Mouse (Mus musculus) CH12.LX (cell line): ENCODE measurements around the gene Olfr520. TPM values are rescaled to one million over a fixed set of nuclear protein-coding genes. Genes with fewer than 3 reads are reported as not detected.

Source experiments
- DNase-seq: peaks from one replicate; pipeline ENCODE4 v3.0.0-alpha.2; 2013; ENCODE audit errors: extremely low read depth
- H3K27ac ChIP-seq: 2 replicates; pipeline ENCODE4 v1.5.1; 2012; ENCODE audit warnings: low read depth, mild to moderate bottlenecking, control low read depth, moderate library complexity; ENCODE audit not compliant: insufficient read depth
- H3K27me3 ChIP-seq: replicated peaks from 2 replicates; pipeline ENCODE3; 2012; ENCODE audit warnings: inconsistent platforms
- H3K36me3 ChIP-seq, 2 experiments: replicated peaks in 1 of 2; 2 replicates each; pipeline versions ENCODE3 to v1.6.1; 2012; ENCODE audit warnings: inconsistent platforms in 1 of 2, low read length in 1 of 2, mild to moderate bottlenecking in 1 of 2, mixed read lengths in 1 of 2, moderate library complexity in 1 of 2; ENCODE audit not compliant: control insufficient read depth in 1 of 2, insufficient read depth in 1 of 2
- H3K4me1 ChIP-seq, 2 experiments: 2 replicates each; pipeline ENCODE4 v1.6.1; 2012; ENCODE audit warnings: inconsistent platforms in 1 of 2, moderate library complexity in 1 of 2; ENCODE audit not compliant: insufficient read depth in 2 of 2, control insufficient read depth in 1 of 2
- H3K4me2 ChIP-seq: 2 replicates; pipeline ENCODE4 v1.6.1; 2012; ENCODE audit warnings: low read depth, mild to moderate bottlenecking, control low read depth; ENCODE audit not compliant: poor library complexity, insufficient read depth, severe bottlenecking
- H3K4me3 ChIP-seq, 3 experiments: fragments of 150-350 bp in 1 of 3; sonication (generic) in 1 of 3; replicated peaks in 1 of 3; 2 replicates each; pipeline versions ENCODE3 to v1.5.1; 2011 to 2012; ENCODE audit warnings: low read depth in 2 of 3, low read length in 2 of 3, mild to moderate bottlenecking in 2 of 3, moderate library complexity in 2 of 3, control low read depth in 1 of 3, improper control_type of control experiment in 1 of 3, inconsistent platforms in 1 of 3, mixed read lengths in 1 of 3; ENCODE audit not compliant: poor library complexity in 1 of 3
- H3K79me2 ChIP-seq: replicated peaks from 2 replicates; pipeline ENCODE4 v1.6.1; 2012; ENCODE audit warnings: mild to moderate bottlenecking, moderate library complexity; ENCODE audit not compliant: control insufficient read depth, poor library complexity, insufficient read depth, severe bottlenecking; ENCODE audit errors: extremely low read depth
- H3K9ac ChIP-seq: 2 replicates; pipeline ENCODE4 v1.6.1; 2012; ENCODE audit warnings: low read depth, mild to moderate bottlenecking, control low read depth, moderate library complexity; ENCODE audit not compliant: insufficient read depth
- H3K9me3 ChIP-seq: replicated peaks from 2 replicates; pipeline ENCODE3; 2012; ENCODE audit warnings: low read length, inconsistent platforms, mixed read lengths
- BHLHE40 ChIP-seq: IDR thresholded peaks from 2 replicates; pipeline ENCODE4 v1.6.1; 2011; ENCODE audit warnings: mild to moderate bottlenecking, low read depth, low read length, improper control_type of control experiment
- CHD1 ChIP-seq: IDR thresholded peaks from 2 replicates; pipeline ENCODE4 v1.6.1; 2012; ENCODE audit warnings: low read depth, low read length, improper control_type of control experiment, inconsistent platforms
- CHD2 ChIP-seq: IDR thresholded peaks from 2 replicates; pipeline ENCODE4 v1.6.1; 2011; ENCODE audit warnings: low read length, improper control_type of control experiment
- CTCF ChIP-seq, 2 experiments: IDR thresholded peaks in 1 of 2; conservative IDR thresholded peaks in 1 of 2; 2 replicates each; pipeline ENCODE4 v1.5.1; 2011 to 2012; ENCODE audit warnings: low read depth in 2 of 2, low read length in 2 of 2, improper control_type of control experiment in 1 of 2, inconsistent platforms in 1 of 2, mild to moderate bottlenecking in 1 of 2, moderate library complexity in 1 of 2
- E2F4 ChIP-seq: IDR thresholded peaks from 2 replicates; pipeline ENCODE4 v1.6.1; 2011; ENCODE audit warnings: low read depth, low read length, improper control_type of control experiment; ENCODE audit not compliant: insufficient replicate concordance
- ELF1 ChIP-seq: IDR thresholded peaks from 2 replicates; pipeline ENCODE4 v1.6.1; 2014; ENCODE audit warnings: low read depth, mild to moderate bottlenecking, inconsistent platforms, low read length, improper control_type of control experiment
- EP300 ChIP-seq: IDR thresholded peaks from 2 replicates; pipeline ENCODE4 v1.6.1; 2011; ENCODE audit warnings: low read length, improper control_type of control experiment
- ETS1 ChIP-seq: conservative IDR thresholded peaks from 2 replicates; pipeline ENCODE4 v1.6.1; 2012; ENCODE audit warnings: low read depth, mild to moderate bottlenecking, inconsistent platforms, low read length, improper control_type of control experiment, moderate library complexity
- GABPA ChIP-seq: IDR thresholded peaks from 2 replicates; pipeline ENCODE4 v1.6.1; 2012; ENCODE audit warnings: low read depth, low read length, improper control_type of control experiment, inconsistent platforms; ENCODE audit not compliant: insufficient replicate concordance
- HCFC1 ChIP-seq: IDR thresholded peaks from 2 replicates; pipeline ENCODE4 v1.6.1; 2012; ENCODE audit warnings: low read depth, mild to moderate bottlenecking, inconsistent platforms, low read length, improper control_type of control experiment
- IRF4 ChIP-seq: IDR thresholded peaks from 2 replicates; pipeline ENCODE4 v1.6.1; 2014; ENCODE audit warnings: low read depth, mild to moderate bottlenecking, inconsistent platforms, low read length, improper control_type of control experiment
- JUN ChIP-seq: IDR thresholded peaks from 2 replicates; pipeline ENCODE4 v1.6.1; 2011; ENCODE audit warnings: low read depth, mild to moderate bottlenecking, low read length, improper control_type of control experiment, moderate library complexity; ENCODE audit not compliant: insufficient read depth
- JUND ChIP-seq: conservative IDR thresholded peaks from 2 replicates; pipeline ENCODE4 v1.6.1; 2011; ENCODE audit warnings: low read depth, low read length, improper control_type of control experiment
- KAT2A ChIP-seq: IDR thresholded peaks from 2 replicates; pipeline ENCODE4 v1.6.1; 2012; ENCODE audit warnings: low read length, improper control_type of control experiment, inconsistent platforms; ENCODE audit not compliant: insufficient replicate concordance
- MAFK ChIP-seq: IDR thresholded peaks from 2 replicates; pipeline ENCODE4 v1.6.1; 2011; ENCODE audit warnings: low read length, improper control_type of control experiment; ENCODE audit not compliant: insufficient replicate concordance
- MAX ChIP-seq: IDR thresholded peaks from 2 replicates; pipeline ENCODE4 v1.6.1; 2011; ENCODE audit warnings: low read length, improper control_type of control experiment
- MAZ ChIP-seq: IDR thresholded peaks from 2 replicates; pipeline ENCODE4 v1.6.1; 2012; ENCODE audit warnings: low read depth, mild to moderate bottlenecking, inconsistent platforms, low read length, improper control_type of control experiment, moderate library complexity
- MEF2A ChIP-seq: IDR thresholded peaks from 2 replicates; pipeline ENCODE4 v1.6.1; 2014; ENCODE audit warnings: low read depth, mild to moderate bottlenecking, inconsistent platforms, low read length, improper control_type of control experiment, borderline replicate concordance
- MXI1 ChIP-seq: IDR thresholded peaks from 2 replicates; pipeline ENCODE4 v1.6.1; 2011; ENCODE audit warnings: mild to moderate bottlenecking, low read depth, low read length, improper control_type of control experiment
- MYC ChIP-seq: IDR thresholded peaks from 2 replicates; pipeline ENCODE4 v1.6.1; 2011; ENCODE audit warnings: low read depth, mild to moderate bottlenecking, improper control_type of control experiment, low read length
- NELFE ChIP-seq: IDR thresholded peaks from 2 replicates; pipeline ENCODE4 v1.6.1; 2011; ENCODE audit warnings: low read depth, low read length, improper control_type of control experiment
- NRF1 ChIP-seq: IDR thresholded peaks from 2 replicates; pipeline ENCODE4 v1.6.1; 2014; ENCODE audit warnings: low read depth, mild to moderate bottlenecking, inconsistent platforms, low read length, improper control_type of control experiment, moderate library complexity
- PAX5 ChIP-seq: IDR thresholded peaks from 2 replicates; pipeline ENCODE4 v1.6.1; 2012; ENCODE audit warnings: low read length, inconsistent platforms, mixed read lengths
- POLR2A ChIP-seq: IDR thresholded peaks from 2 replicates; pipeline ENCODE4 v1.6.1; 2011; ENCODE audit warnings: low read depth, mild to moderate bottlenecking, improper control_type of control experiment, low read length
- POLR2AphosphoS2 ChIP-seq: IDR thresholded peaks from 2 replicates; pipeline ENCODE4 v1.6.1; 2011; ENCODE audit warnings: low read depth, low read length, improper control_type of control experiment
- RAD21 ChIP-seq: IDR thresholded peaks from 2 replicates; pipeline ENCODE4 v1.6.1; 2011; ENCODE audit warnings: low read depth, mild to moderate bottlenecking, low read length, improper control_type of control experiment, moderate library complexity
- RCOR1 ChIP-seq: conservative IDR thresholded peaks from 2 replicates; pipeline ENCODE4 v1.6.1; 2012; ENCODE audit warnings: low read depth, mild to moderate bottlenecking, inconsistent platforms, low read length, improper control_type of control experiment
- SIN3A ChIP-seq: IDR thresholded peaks from 2 replicates; pipeline ENCODE4 v1.6.1; 2012; ENCODE audit warnings: low read length, improper control_type of control experiment, inconsistent platforms
- SMC3 ChIP-seq: IDR thresholded peaks from 2 replicates; pipeline ENCODE4 v1.6.1; 2011; ENCODE audit warnings: low read depth, low read length, improper control_type of control experiment
- TBP ChIP-seq: conservative IDR thresholded peaks from 2 replicates; pipeline ENCODE4 v1.6.1; 2011; ENCODE audit warnings: low read depth, low read length, improper control_type of control experiment
- TCF12 ChIP-seq: IDR thresholded peaks from 2 replicates; pipeline ENCODE4 v1.6.1; 2014; ENCODE audit warnings: low read depth, mild to moderate bottlenecking, inconsistent platforms, low read length, improper control_type of control experiment
- UBTF ChIP-seq: IDR thresholded peaks from 2 replicates; pipeline ENCODE4 v1.6.1; 2012; ENCODE audit warnings: low read depth, mild to moderate bottlenecking, inconsistent platforms, low read length, improper control_type of control experiment, moderate library complexity
- USF1 ChIP-seq: IDR thresholded peaks from 2 replicates; pipeline ENCODE4 v1.6.1; 2014; ENCODE audit warnings: low read depth, mild to moderate bottlenecking, inconsistent platforms, low read length, improper control_type of control experiment
- USF2 ChIP-seq: conservative IDR thresholded peaks from 2 replicates; pipeline ENCODE4 v1.6.1; 2011; ENCODE audit warnings: low read depth, low read length, improper control_type of control experiment
- ZC3H11A ChIP-seq: IDR thresholded peaks from 2 replicates; pipeline ENCODE4 v1.6.1; 2012; ENCODE audit warnings: low read depth, mild to moderate bottlenecking, inconsistent platforms, low read length, improper control_type of control experiment
- ZKSCAN1 ChIP-seq: IDR thresholded peaks from 2 replicates; pipeline ENCODE4 v1.6.1; 2012; ENCODE audit warnings: low read depth, inconsistent platforms, low read length, improper control_type of control experiment, borderline replicate concordance
- ZMIZ1 ChIP-seq: IDR thresholded peaks from 2 replicates; pipeline ENCODE4 v1.6.1; 2012; ENCODE audit warnings: low read depth, mild to moderate bottlenecking, inconsistent platforms, low read length, improper control_type of control experiment
- ZNF384 ChIP-seq: IDR thresholded peaks from 2 replicates; pipeline ENCODE4 v1.6.1; 2012; ENCODE audit warnings: low read depth, low read length, improper control_type of control experiment, inconsistent platforms
- dilution Hi-C: fragments of 300-500 bp; cut with MboI; formaldehyde crosslinking; loops from 2 replicates; pipeline ENCODE4 v1.14.3; 2020; ENCODE audit warnings: low sequenced_read_pairs; ENCODE audit not compliant: extremely low pct_unique_long_range_greater_than_20kb, extremely low pct_ligation_motif_present
- in situ Hi-C: fragments of 300-500 bp; cut with MboI; formaldehyde crosslinking; loops from 3 replicates; pipeline ENCODE4 v1.14.3; 2019; ENCODE audit warnings: low sequenced_read_pairs, low pct_ligation_motif_present, low pct_unique_long_range_greater_than_20kb, mixed read lengths
- polyA plus RNA-seq: library from polyadenylated mRNA; unstranded; fragments of >175 nt; gene quantifications from 2 replicates; pipeline ENCODE4 v1.2.1, GENCODE M21; 2012; ENCODE audit warnings: low read depth; ENCODE audit not compliant: insufficient read length
- total RNA-seq, 2 experiments: library from RNA; depleted of rRNA; stranded (reverse); fragments of 300-350 nt in 1 of 2; fragments of >200 nt in 1 of 2; gene quantifications; 2 replicates each; pipeline ENCODE4 v1.2.3; 2012 to 2014

Olfr520 gene
- total and polyA plus RNA-seq, 3 experiments = not detected

- H3K27ac ChIP-seq = no peak overlapping the region
- no peaks in the 10 kb centered on the region for H3K36me3 ChIP-seq
- H3K4me2 ChIP-seq = 0 out of 2 replicates have a peak overlapping the region, but pooled peaks have one; percentile 11
- TF ChIP-seq USF2 (no peak), CHD2 (0 out of 2 replicates have a peak, but pooled peaks have one; percentile 29), JUN (0 out of 2 replicates have a peak, but pooled peaks have one; percentile 41), USF1 (no peak), MXI1 (no peak), BHLHE40 (no peak), HCFC1 (no peak), IRF4 (peak; percentile 83), ZKSCAN1 (no peak), POLR2AphosphoS2 (no peak), UBTF (no peak), POLR2A (no peak), SMC3 (no peak), MAFK (no peak), ZC3H11A (no peak), EP300 (peak; percentile 55; the same call in 1 of the 2 replicates), ZMIZ1 (no peak), ELF1 (no peak), MYC (no peak), NRF1 (no peak), RCOR1 (no peak), JUND (peak; percentile 64; the same call in 1 of the 2 replicates), GABPA (no peak), MAX (no peak), SIN3A (no peak), ZNF384 (no peak), MEF2A (peak; percentile 64; the same call in 1 of the 2 replicates), ETS1 (peak; percentile 47), MAZ (no peak), RAD21 (no peak), KAT2A (no peak), CTCF (conservative IDR thresholded peaks at IDR 0.05 in 1 of 2, IDR thresholded peaks at IDR 0.05 in 1 of 2; ENCODE audit: low read depth in 2 of 2, low read length in 2 of 2) (no peak), NELFE (no peak), TBP (no peak), PAX5 (no peak), CHD1 (no peak), E2F4 (no peak), TCF12 (0 out of 2 replicates have a peak, but pooled peaks have one; percentile 33)
- H3K79me2 ChIP-seq = no peaks in the 10 kb centered on the region
- DNase-seq = peak; percentile 35
- H3K4me3 ChIP-seq = no peak overlapping the region
- dilution Hi-C loops (no loop called here), in situ Hi-C loops (no loop called here)
- H3K27me3 ChIP-seq = no peaks in the 10 kb centered on the region
- no peaks in the 10 kb centered on the region for H3K9me3 ChIP-seq
- H3K9ac ChIP-seq = no peak overlapping the region
- peaks cover 6 to 33% of the 10 kb centered on the region in 2 experiments; a peak in 2 of 4 replicates for H3K4me1 ChIP-seq
These were observed 55.5 kb downstream of the Olfr520 start for GRCm38 (mm10) chr7:99785553-99785952.
